Mouse (Mus musculus) midbrain, embryonic 11.5 days (tissue): ENCODE data around the gene Mlh1. TPM values are rescaled to one million over a fixed set of nuclear protein-coding genes. Genes with fewer than 3 reads are reported as not detected.
A peak's percentile ranks its signal among the peaks of the same experiment; 100 is the strongest.

Experiments
- ATAC-seq: fragments of 200-750 bp; cut with Nextera tagmentation; 2 replicates; pipeline ENCODE4 v1.8.0; 2017; ENCODE audit warnings: moderate TSS enrichment, moderate library complexity; ENCODE audit not compliant: low FRiP score
- DNase-seq: peaks from one replicate; pipeline ENCODE4 v3.0.0; 2015; ENCODE audit warnings: low spot score; ENCODE audit errors: missing footprints
- H3K27ac ChIP-seq: fragments of 300-500 bp; sonication (generic); 2 replicates; pipeline ENCODE4 v1.5.1; 2014; ENCODE audit warnings: low read depth, low read length
- H3K27me3 ChIP-seq: fragments of 300-500 bp; sonication (generic); 2 replicates; pipeline ENCODE4 v1.6.1; 2014; ENCODE audit warnings: mild to moderate bottlenecking, low read length, moderate library complexity, mixed read lengths; ENCODE audit not compliant: control insufficient read depth, insufficient read depth
- H3K36me3 ChIP-seq: fragments of 300-500 bp; sonication (generic); 2 replicates; pipeline ENCODE4 v1.6.1; 2014; ENCODE audit warnings: mild to moderate bottlenecking, low read length, moderate library complexity, mixed read lengths; ENCODE audit not compliant: control insufficient read depth, insufficient read depth
- H3K4me1 ChIP-seq: fragments of 300-500 bp; sonication (generic); 2 replicates; pipeline ENCODE4 v1.6.1; 2014; ENCODE audit warnings: low read length; ENCODE audit not compliant: control insufficient read depth, insufficient read depth
- H3K4me2 ChIP-seq: fragments of 300-500 bp; sonication (generic); 2 replicates; pipeline ENCODE4 v1.6.1; 2014; ENCODE audit warnings: mild to moderate bottlenecking, moderate library complexity
- H3K4me3 ChIP-seq: fragments of 300-500 bp; sonication (generic); 2 replicates; pipeline ENCODE4 v1.5.1; 2014; ENCODE audit warnings: low read depth, low read length
- H3K9ac ChIP-seq: fragments of 300-500 bp; sonication (generic); 2 replicates; pipeline ENCODE4 v1.6.1; 2014; ENCODE audit warnings: low read length
- H3K9me3 ChIP-seq: fragments of 300-500 bp; sonication (generic); 2 replicates; pipeline ENCODE4 v1.6.1; 2016; ENCODE audit warnings: low read length; ENCODE audit not compliant: control insufficient read depth
- WGBS: fragments of 180-500 bp; shearing (Covaris S2); extraction: QIAGEN DNeasy Blood & Tissue Kit; methylation state at CpG from one replicate; pipeline ENCODE4 v1.1.7; 2014; 5-methylcytosine and 5-hydroxymethylcytosine counted together
- polyA plus RNA-seq: library from polyadenylated mRNA; unstranded; fragments of >200 nt; fragmentation: Nextera tagmentation; extraction: Ambion mirVana; gene quantifications from 2 replicates; pipeline ENCODE4 v1.2.1, GENCODE M21; 2014

Gene Mlh1
- polyA plus RNA-seq: 53.3 and 55.4 TPM in 2 replicates

GRCm38 (mm10) chr9:111271434-111272160 lies at the start of gene Mlh1, which contains the start of gene Epm2aip1:
Mlh1 (minus strand) TSS chr9:111271791.
Epm2aip1 (plus strand) TSS chr9:111271929.
- H3K9ac ChIP-seq: peak within 1 kb of the TSS; percentile 90
- DNase-seq (peak; percentile 100), ATAC-seq (peak; percentile 99)
- no peaks in the 10 kb centered on the region for H3K9me3 ChIP-seq
- under 1% methylated on average over 64 of the region's 64 CpGs for WGBS
- H3K4me1 ChIP-seq: peaks cover 33% of the 10 kb centered on the region
- no peaks in the 10 kb centered on the region for H3K36me3 ChIP-seq
- peak within 1 kb of the TSS; percentile 91 for H3K27ac ChIP-seq
- H3K27me3 ChIP-seq: no peaks in the 10 kb centered on the region
- peak within 1 kb of the TSS; percentile 80 for H3K4me2 ChIP-seq
- peak within 1 kb of the TSS; percentile 86 for H3K4me3 ChIP-seq

GRCm38 (mm10) chr9:111320912-111321311 lies 49.3 kb upstream of the Mlh1 start:
- ATAC-seq (no peak), DNase-seq (peak; percentile 12)
- Histone ChIP-seq H3K9ac (no peak overlapping the region), H3K4me2 (no peak overlapping the region), H3K27me3 (no peaks in the 10 kb centered on the region), H3K36me3 (no peaks in the 10 kb centered on the region), H3K27ac (no peak overlapping the region), H3K4me1 (no peaks in the 10 kb centered on the region), H3K9me3 (no peaks in the 10 kb centered on the region), H3K4me3 (no peak overlapping the region)
- 87% methylated on average over 4 of the region's 4 CpGs for WGBS

- 34% methylated on average over 5 of the region's 5 CpGs for WGBS
- H3K27me3 ChIP-seq: peaks cover 42% of the 10 kb centered on the region
- ATAC-seq: no peak
Measured at GRCm38 (mm10) chr9:111314219-111314618, 42.6 kb upstream of the Mlh1 start.

GRCm38 (mm10) chr9:111313793-111314192 lies 42.2 kb upstream of the Mlh1 start:
- no peak overlapping the region for H3K27ac ChIP-seq
- no peak overlapping the region for H3K4me2 ChIP-seq
- peaks cover 12% of the 10 kb centered on the region for H3K4me1 ChIP-seq
- ATAC-seq (no peak), DNase-seq (peak; percentile 81)
- no peaks in the 10 kb centered on the region; the same call in 1 of the 2 replicates for H3K9me3 ChIP-seq
- WGBS: 18% methylated on average over 5 of the region's 5 CpGs
- no peak overlapping the region for H3K9ac ChIP-seq
- no peaks in the 10 kb centered on the region for H3K36me3 ChIP-seq
- H3K4me3 ChIP-seq: no peak overlapping the region
- H3K27me3 ChIP-seq: peaks cover 42% of the 10 kb centered on the region

More at GRCm38 (mm10) chr9:111314219-111314618, 42.6 kb upstream of the Mlh1 start:
- Histone ChIP-seq H3K4me1 (peaks cover 12% of the 10 kb centered on the region), H3K9ac (no peak overlapping the region), H3K36me3 (no peaks in the 10 kb centered on the region), H3K9me3 (no peaks in the 10 kb centered on the region; the same call in 1 of the 2 replicates), H3K4me2 (no peak overlapping the region), H3K27ac (no peak overlapping the region), H3K4me3 (no peak overlapping the region)
- DNase-seq: peak; percentile 95

GRCm38 (mm10) chr9:111313299-111313698 lies 41.7 kb upstream of the Mlh1 start:
- Histone ChIP-seq H3K9ac (no peak overlapping the region), H3K27ac (no peak overlapping the region), H3K4me3 (no peak overlapping the region), H3K4me2 (no peak overlapping the region), H3K27me3 (peaks cover 42% of the 10 kb centered on the region), H3K36me3 (no peaks in the 10 kb centered on the region), H3K4me1 (peaks cover 12% of the 10 kb centered on the region), H3K9me3 (no peaks in the 10 kb centered on the region; the same call in 1 of the 2 replicates)
- ATAC-seq (no peak), DNase-seq (no peak)
- WGBS: 20% methylated on average over 5 of the region's 6 CpGs

GRCm38 (mm10) chr9:111312442-111313141 lies 41.0 kb upstream of the Mlh1 start:
- Histone ChIP-seq H3K27ac (no peak overlapping the region), H3K4me3 (peak overlapping the region; percentile 51), H3K9ac (peak overlapping the region; percentile 40), H3K4me1 (peaks cover 12% of the 10 kb centered on the region), H3K36me3 (no peaks in the 10 kb centered on the region), H3K4me2 (peak overlapping the region; percentile 85), H3K9me3 (no peaks in the 10 kb centered on the region; the same call in 1 of the 2 replicates), H3K27me3 (peaks cover 42% of the 10 kb centered on the region)
- ATAC-seq (peak; percentile 69), DNase-seq (peak; percentile 96)
- WGBS: under 1% methylated on average over 36 of the region's 59 CpGs

- peak overlapping the region; percentile 40 for H3K9ac ChIP-seq
- no peaks in the 10 kb centered on the region; the same call in 1 of the 2 replicates for H3K9me3 ChIP-seq
- WGBS: 2% methylated on average over 78 of the region's 98 CpGs
- DNase-seq: peak; percentile 91
- H3K27ac ChIP-seq: no peak overlapping the region
- H3K4me2 ChIP-seq: peak overlapping the region; percentile 85
- H3K4me1 ChIP-seq: peaks cover 12% of the 10 kb centered on the region
- H3K27me3 ChIP-seq: peaks cover 42% of the 10 kb centered on the region
- peak; percentile 58 for ATAC-seq
- H3K4me3 ChIP-seq: peak overlapping the region; percentile 51
- H3K36me3 ChIP-seq: no peaks in the 10 kb centered on the region
Measured at GRCm38 (mm10) chr9:111311843-111312441, 40.4 kb upstream of the Mlh1 start.

- Histone ChIP-seq H3K9ac (peak within 1 kb of the TSS; percentile 40), H3K9me3 (no peaks in the 10 kb centered on the region; the same call in 1 of the 2 replicates), H3K4me3 (peak within 1 kb of the TSS; percentile 51), H3K4me1 (peaks cover 12% of the 10 kb centered on the region), H3K36me3 (no peaks in the 10 kb centered on the region), H3K4me2 (peak within 1 kb of the TSS; percentile 85), H3K27me3 (peaks cover 42% of the 10 kb centered on the region), H3K27ac (no peak within 1 kb of the TSS)
- WGBS: 9% methylated on average over 64 of the region's 72 CpGs
- ATAC-seq (peak; percentile 59), DNase-seq (peak; percentile 95)
Measured at GRCm38 (mm10) chr9:111311031-111311842, 39.6 kb upstream of the Mlh1 start, which contains the start of gene Trank1. Trank1 (plus strand) TSS chr9:111311739.
